Mouse (Mus musculus) CH12.LX (cell line): Measurements from ENCODE around the gene Appl1. TPM values are rescaled to one million over a fixed set of nuclear protein-coding genes. Genes with fewer than 3 reads are reported as not detected.

ENCODE experiments used
- DNase-seq: peaks from one replicate; pipeline ENCODE4 v3.0.0-alpha.2; 2013; ENCODE audit errors: extremely low read depth
- H3K27ac ChIP-seq: 2 replicates; pipeline ENCODE4 v1.5.1; 2012; ENCODE audit warnings: low read depth, mild to moderate bottlenecking, control low read depth, moderate library complexity; ENCODE audit not compliant: insufficient read depth
- H3K27me3 ChIP-seq: replicated peaks from 2 replicates; pipeline ENCODE3; 2012; ENCODE audit warnings: inconsistent platforms
- H3K36me3 ChIP-seq, 2 experiments: replicated peaks in 1 of 2; 2 replicates each; pipeline versions ENCODE3 to v1.6.1; 2012; ENCODE audit warnings: inconsistent platforms in 1 of 2, low read length in 1 of 2, mild to moderate bottlenecking in 1 of 2, mixed read lengths in 1 of 2, moderate library complexity in 1 of 2; ENCODE audit not compliant: control insufficient read depth in 1 of 2, insufficient read depth in 1 of 2
- H3K4me1 ChIP-seq, 2 experiments: 2 replicates each; pipeline ENCODE4 v1.6.1; 2012; ENCODE audit warnings: inconsistent platforms in 1 of 2, moderate library complexity in 1 of 2; ENCODE audit not compliant: insufficient read depth in 2 of 2, control insufficient read depth in 1 of 2
- H3K4me2 ChIP-seq: 2 replicates; pipeline ENCODE4 v1.6.1; 2012; ENCODE audit warnings: low read depth, mild to moderate bottlenecking, control low read depth; ENCODE audit not compliant: poor library complexity, insufficient read depth, severe bottlenecking
- H3K4me3 ChIP-seq, 3 experiments: fragments of 150-350 bp in 1 of 3; sonication (generic) in 1 of 3; replicated peaks in 1 of 3; 2 replicates each; pipeline versions ENCODE3 to v1.5.1; 2011 to 2012; ENCODE audit warnings: low read depth in 2 of 3, low read length in 2 of 3, mild to moderate bottlenecking in 2 of 3, moderate library complexity in 2 of 3, control low read depth in 1 of 3, improper control_type of control experiment in 1 of 3, inconsistent platforms in 1 of 3, mixed read lengths in 1 of 3; ENCODE audit not compliant: poor library complexity in 1 of 3
- H3K79me2 ChIP-seq: replicated peaks from 2 replicates; pipeline ENCODE4 v1.6.1; 2012; ENCODE audit warnings: mild to moderate bottlenecking, moderate library complexity; ENCODE audit not compliant: control insufficient read depth, poor library complexity, insufficient read depth, severe bottlenecking; ENCODE audit errors: extremely low read depth
- H3K9ac ChIP-seq: 2 replicates; pipeline ENCODE4 v1.6.1; 2012; ENCODE audit warnings: low read depth, mild to moderate bottlenecking, control low read depth, moderate library complexity; ENCODE audit not compliant: insufficient read depth
- H3K9me3 ChIP-seq: replicated peaks from 2 replicates; pipeline ENCODE3; 2012; ENCODE audit warnings: low read length, inconsistent platforms, mixed read lengths
- ELF1 ChIP-seq: IDR thresholded peaks from 2 replicates; pipeline ENCODE4 v1.6.1; 2014; ENCODE audit warnings: low read depth, mild to moderate bottlenecking, inconsistent platforms, low read length, improper control_type of control experiment
- HCFC1 ChIP-seq: IDR thresholded peaks from 2 replicates; pipeline ENCODE4 v1.6.1; 2012; ENCODE audit warnings: low read depth, mild to moderate bottlenecking, inconsistent platforms, low read length, improper control_type of control experiment
- IRF4 ChIP-seq: IDR thresholded peaks from 2 replicates; pipeline ENCODE4 v1.6.1; 2014; ENCODE audit warnings: low read depth, mild to moderate bottlenecking, inconsistent platforms, low read length, improper control_type of control experiment
- JUN ChIP-seq: IDR thresholded peaks from 2 replicates; pipeline ENCODE4 v1.6.1; 2011; ENCODE audit warnings: low read depth, mild to moderate bottlenecking, low read length, improper control_type of control experiment, moderate library complexity; ENCODE audit not compliant: insufficient read depth
- MAX ChIP-seq: IDR thresholded peaks from 2 replicates; pipeline ENCODE4 v1.6.1; 2011; ENCODE audit warnings: low read length, improper control_type of control experiment
- MEF2A ChIP-seq: IDR thresholded peaks from 2 replicates; pipeline ENCODE4 v1.6.1; 2014; ENCODE audit warnings: low read depth, mild to moderate bottlenecking, inconsistent platforms, low read length, improper control_type of control experiment, borderline replicate concordance
- MYC ChIP-seq: IDR thresholded peaks from 2 replicates; pipeline ENCODE4 v1.6.1; 2011; ENCODE audit warnings: low read depth, mild to moderate bottlenecking, improper control_type of control experiment, low read length
- NRF1 ChIP-seq: IDR thresholded peaks from 2 replicates; pipeline ENCODE4 v1.6.1; 2014; ENCODE audit warnings: low read depth, mild to moderate bottlenecking, inconsistent platforms, low read length, improper control_type of control experiment, moderate library complexity
- POLR2A ChIP-seq: IDR thresholded peaks from 2 replicates; pipeline ENCODE4 v1.6.1; 2011; ENCODE audit warnings: low read depth, mild to moderate bottlenecking, improper control_type of control experiment, low read length
- POLR2AphosphoS2 ChIP-seq: IDR thresholded peaks from 2 replicates; pipeline ENCODE4 v1.6.1; 2011; ENCODE audit warnings: low read depth, low read length, improper control_type of control experiment
- RAD21 ChIP-seq: IDR thresholded peaks from 2 replicates; pipeline ENCODE4 v1.6.1; 2011; ENCODE audit warnings: low read depth, mild to moderate bottlenecking, low read length, improper control_type of control experiment, moderate library complexity
- RCOR1 ChIP-seq: conservative IDR thresholded peaks from 2 replicates; pipeline ENCODE4 v1.6.1; 2012; ENCODE audit warnings: low read depth, mild to moderate bottlenecking, inconsistent platforms, low read length, improper control_type of control experiment
- TBP ChIP-seq: conservative IDR thresholded peaks from 2 replicates; pipeline ENCODE4 v1.6.1; 2011; ENCODE audit warnings: low read depth, low read length, improper control_type of control experiment
- UBTF ChIP-seq: IDR thresholded peaks from 2 replicates; pipeline ENCODE4 v1.6.1; 2012; ENCODE audit warnings: low read depth, mild to moderate bottlenecking, inconsistent platforms, low read length, improper control_type of control experiment, moderate library complexity
- USF1 ChIP-seq: IDR thresholded peaks from 2 replicates; pipeline ENCODE4 v1.6.1; 2014; ENCODE audit warnings: low read depth, mild to moderate bottlenecking, inconsistent platforms, low read length, improper control_type of control experiment
- USF2 ChIP-seq: conservative IDR thresholded peaks from 2 replicates; pipeline ENCODE4 v1.6.1; 2011; ENCODE audit warnings: low read depth, low read length, improper control_type of control experiment
- ZC3H11A ChIP-seq: IDR thresholded peaks from 2 replicates; pipeline ENCODE4 v1.6.1; 2012; ENCODE audit warnings: low read depth, mild to moderate bottlenecking, inconsistent platforms, low read length, improper control_type of control experiment
- ZMIZ1 ChIP-seq: IDR thresholded peaks from 2 replicates; pipeline ENCODE4 v1.6.1; 2012; ENCODE audit warnings: low read depth, mild to moderate bottlenecking, inconsistent platforms, low read length, improper control_type of control experiment
- ZNF384 ChIP-seq: IDR thresholded peaks from 2 replicates; pipeline ENCODE4 v1.6.1; 2012; ENCODE audit warnings: low read depth, low read length, improper control_type of control experiment, inconsistent platforms
- dilution Hi-C: fragments of 300-500 bp; cut with MboI; formaldehyde crosslinking; loops from 2 replicates; pipeline ENCODE4 v1.14.3; 2020; ENCODE audit warnings: low sequenced_read_pairs; ENCODE audit not compliant: extremely low pct_unique_long_range_greater_than_20kb, extremely low pct_ligation_motif_present
- in situ Hi-C: fragments of 300-500 bp; cut with MboI; formaldehyde crosslinking; loops from 3 replicates; pipeline ENCODE4 v1.14.3; 2019; ENCODE audit warnings: low sequenced_read_pairs, low pct_ligation_motif_present, low pct_unique_long_range_greater_than_20kb, mixed read lengths
- polyA plus RNA-seq: library from polyadenylated mRNA; unstranded; fragments of >175 nt; gene quantifications from 2 replicates; pipeline ENCODE4 v1.2.1, GENCODE M21; 2012; ENCODE audit warnings: low read depth; ENCODE audit not compliant: insufficient read length
- total RNA-seq, 2 experiments: library from RNA; depleted of rRNA; stranded (reverse); fragments of 300-350 nt in 1 of 2; fragments of >200 nt in 1 of 2; gene quantifications; 2 replicates each; pipeline ENCODE4 v1.2.3; 2012 to 2014

The Appl1 gene
- total and polyA plus RNA-seq, 3 experiments, result 9.0 to 11.9 (median 11.0) TPM

DNA sequence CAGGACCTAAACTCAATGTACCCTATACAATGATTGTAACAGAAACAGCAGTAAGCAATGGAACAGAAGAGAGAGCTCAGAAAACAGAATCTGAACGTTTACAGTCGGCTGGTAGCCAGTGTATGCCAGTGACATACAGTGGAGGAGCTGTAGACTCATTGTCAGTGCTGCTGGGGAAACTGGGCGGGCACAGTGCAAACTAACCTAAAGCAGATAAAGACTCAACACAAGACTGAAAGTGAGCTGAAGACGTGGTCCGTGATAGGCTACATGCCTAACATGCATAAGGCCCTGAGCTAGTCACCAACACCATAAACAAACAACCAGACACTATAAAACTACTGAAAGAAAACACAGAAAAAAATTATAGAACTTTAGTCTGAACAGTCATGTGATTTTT is 89.3 kb downstream of the Appl1 start:
- no peak for DNase-seq
- H3K4me3 ChIP-seq, result no peak overlapping the region
- H3K9ac ChIP-seq, result no peak overlapping the region
- H3K79me2 ChIP-seq, result no peaks in the 10 kb centered on the region
- no peak overlapping the region for H3K27ac ChIP-seq
- dilution Hi-C loops, result no loop called here
- no peak overlapping the region for H3K4me2 ChIP-seq
- no peaks in the 10 kb centered on the region for H3K9me3 ChIP-seq
- no peaks in the 10 kb centered on the region for H3K36me3 ChIP-seq
- in situ Hi-C loops, result no loop called here
- no peaks in the 10 kb centered on the region for H3K27me3 ChIP-seq
- no peak for TF ChIP-seq USF2
- no peak for TF ChIP-seq USF1
- no peak for TF ChIP-seq JUN
- no peak for TF ChIP-seq MYC
- peaks cover 6 to 8% of the 10 kb centered on the region in 2 experiments; a peak in 3 of 4 replicates for H3K4me1 ChIP-seq

DNA sequence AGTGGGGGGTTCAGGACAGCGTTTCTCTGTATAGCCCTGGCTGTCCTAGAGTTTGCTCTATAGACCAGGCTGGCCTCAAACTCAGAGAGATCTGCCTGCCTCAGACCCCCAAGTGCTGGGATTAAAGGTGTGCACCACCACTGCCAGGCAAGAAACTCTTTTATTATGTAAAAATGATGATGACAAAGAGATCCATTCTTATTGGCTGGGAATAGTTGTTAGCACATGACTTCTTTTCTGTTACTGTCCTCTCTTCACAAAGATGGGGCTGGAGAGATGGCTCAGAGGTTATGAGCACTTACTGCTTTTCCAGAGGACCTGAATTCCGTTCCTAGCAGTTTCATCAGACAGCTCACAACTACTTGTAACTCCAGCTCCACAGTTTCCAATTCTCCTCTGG is 91.1 kb downstream of the Appl1 start:
- H3K27me3 ChIP-seq, result no peaks in the 10 kb centered on the region
- H3K27ac ChIP-seq, result no peak overlapping the region
- no peak overlapping the region for H3K9ac ChIP-seq
- TF ChIP-seq NRF1, result no peak
- no peak for TF ChIP-seq POLR2AphosphoS2
- no peak for TF ChIP-seq POLR2A
- TF ChIP-seq MAX, result no peak
- TF ChIP-seq HCFC1, result no peak
- no peak for TF ChIP-seq ZC3H11A
- TF ChIP-seq ELF1, result no peak
- TF ChIP-seq RCOR1, result no peak
- no peak for TF ChIP-seq RAD21
- no peak for TF ChIP-seq USF1
- no peak for TF ChIP-seq ZMIZ1
- no peak for TF ChIP-seq ZNF384
- no peak for TF ChIP-seq UBTF
- TF ChIP-seq MEF2A, result no peak
- TF ChIP-seq IRF4, result no peak
- TF ChIP-seq TBP, result no peak
- no peaks in the 10 kb centered on the region for H3K79me2 ChIP-seq
- peaks cover 6 to 8% of the 10 kb centered on the region in 2 experiments; a peak in 3 of 4 replicates for H3K4me1 ChIP-seq
- H3K36me3 ChIP-seq, result no peaks in the 10 kb centered on the region
- DNase-seq, result no peak
- dilution Hi-C loops (no loop called here), in situ Hi-C loops (no loop called here)
- no peak overlapping the region for H3K4me2 ChIP-seq
- H3K4me3 ChIP-seq, result no peak overlapping the region
- no peaks in the 10 kb centered on the region for H3K9me3 ChIP-seq
